Mouse (Mus musculus): ENCODE measurements around the gene Nhsl1. TPM values are rescaled to one million over a fixed set of nuclear protein-coding genes. Genes with fewer than 3 reads are reported as not detected.

The Nhsl1 gene
- polyA plus RNA-seq, 1 experiment from 2014 or later = 16.7 TPM

- Histone ChIP-seq H3K4me1 (replicated peaks; ENCODE audit: control insufficient read depth, insufficient read depth, low read length) (peaks cover 7% of the 10 kb centered on the region; the same call in 1 of the 2 replicates), H3K27ac (ENCODE audit: low read depth, low read length) (no peak overlapping the region), H3K9ac (ENCODE audit: low read length) (no peak overlapping the region), H3K4me2 (ENCODE audit: low read depth, low read length, severe bottlenecking) (no peak overlapping the region), H3K27me3 (ENCODE audit: control insufficient read depth, insufficient read depth, low read length) (no peaks in the 10 kb centered on the region), H3K36me3 (ENCODE audit: control insufficient read depth, insufficient read depth, low read length) (no peaks in the 10 kb centered on the region), H3K4me3 (ENCODE audit: low read depth, low read length) (no peak overlapping the region), H3K9me3 (ENCODE audit: control insufficient read depth, low read length) (no peaks in the 10 kb centered on the region)
- no peak for ATAC-seq (replicated peaks; ENCODE audit: low FRiP score)
- DNase-seq (ENCODE audit: low spot score) = peak; percentile 32
- WGBS = 61% methylated on average over 9 of the region's 9 CpGs
Observed at GRCm38 (mm10) chr10:18334734-18335133, 15.9 kb downstream of the Nhsl1 start.

GRCm38 (mm10) chr10:18337725-18338124 lies 18.9 kb downstream of the Nhsl1 start:
- H3K4me1 ChIP-seq (replicated peaks; ENCODE audit: control insufficient read depth, insufficient read depth, low read length) = peaks cover 5% of the 10 kb centered on the region; the same call in 1 of the 2 replicates
- no peak overlapping the region for H3K4me3 ChIP-seq (ENCODE audit: low read depth, low read length)
- DNase-seq (ENCODE audit: low spot score) (no peak), ATAC-seq (replicated peaks; ENCODE audit: low FRiP score) (no peak)
- H3K9ac ChIP-seq (ENCODE audit: low read length) = no peak overlapping the region
- no peak overlapping the region for H3K4me2 ChIP-seq (ENCODE audit: low read depth, low read length, severe bottlenecking)
- 87% methylated on average over 5 of the region's 5 CpGs for WGBS
- no peaks in the 10 kb centered on the region for H3K27me3 ChIP-seq (ENCODE audit: control insufficient read depth, insufficient read depth, low read length)
- H3K27ac ChIP-seq (ENCODE audit: low read depth, low read length) = no peak overlapping the region
- H3K9me3 ChIP-seq (ENCODE audit: control insufficient read depth, low read length) = no peaks in the 10 kb centered on the region
- H3K36me3 ChIP-seq (ENCODE audit: control insufficient read depth, insufficient read depth, low read length) = no peaks in the 10 kb centered on the region

GRCm38 (mm10) chr10:18339386-18339785 lies 20.6 kb downstream of the Nhsl1 start:
- DNase-seq (ENCODE audit: low spot score) = no peak

GRCm38 (mm10) chr10:18340930-18341329 lies 22.1 kb downstream of the Nhsl1 start:
- H3K9me3 ChIP-seq (ENCODE audit: control insufficient read depth, low read length) = no peaks in the 10 kb centered on the region
- DNase-seq (ENCODE audit: low spot score) (peak; percentile 31), ATAC-seq (replicated peaks; ENCODE audit: low FRiP score) (peak; percentile 55)
- H3K4me3 ChIP-seq (ENCODE audit: low read depth, low read length) = no peak overlapping the region
- H3K36me3 ChIP-seq (ENCODE audit: control insufficient read depth, insufficient read depth, low read length) = no peaks in the 10 kb centered on the region
- WGBS = 89% methylated on average over 1 of the region's 1 CpGs
- H3K27me3 ChIP-seq (ENCODE audit: control insufficient read depth, insufficient read depth, low read length) = no peaks in the 10 kb centered on the region
- H3K27ac ChIP-seq (ENCODE audit: low read depth, low read length) = no peak overlapping the region
- H3K4me2 ChIP-seq (ENCODE audit: low read depth, low read length, severe bottlenecking) = no peak overlapping the region
- H3K9ac ChIP-seq (ENCODE audit: low read length) = no peak overlapping the region
- peaks cover 4% of the 10 kb centered on the region; the same call in 1 of the 2 replicates for H3K4me1 ChIP-seq (replicated peaks; ENCODE audit: control insufficient read depth, insufficient read depth, low read length)

More at GRCm38 (mm10) chr10:18339386-18339785, 20.6 kb downstream of the Nhsl1 start:
- Histone ChIP-seq H3K9me3 (ENCODE audit: control insufficient read depth, low read length) (no peaks in the 10 kb centered on the region), H3K4me1 (replicated peaks; ENCODE audit: control insufficient read depth, insufficient read depth, low read length) (peaks cover 4% of the 10 kb centered on the region; the same call in 1 of the 2 replicates), H3K4me2 (ENCODE audit: low read depth, low read length, severe bottlenecking) (no peak overlapping the region), H3K9ac (ENCODE audit: low read length) (no peak overlapping the region), H3K27me3 (ENCODE audit: control insufficient read depth, insufficient read depth, low read length) (no peaks in the 10 kb centered on the region), H3K27ac (ENCODE audit: low read depth, low read length) (no peak overlapping the region), H3K36me3 (ENCODE audit: control insufficient read depth, insufficient read depth, low read length) (no peaks in the 10 kb centered on the region), H3K4me3 (ENCODE audit: low read depth, low read length) (no peak overlapping the region)
- 94% methylated on average over 6 of the region's 6 CpGs for WGBS
- no peak for ATAC-seq (replicated peaks; ENCODE audit: low FRiP score)

- Histone ChIP-seq H3K4me2 (ENCODE audit: low read depth, low read length, severe bottlenecking) (no peak overlapping the region; the same call in 1 of the 2 replicates), H3K27me3 (ENCODE audit: control insufficient read depth, insufficient read depth, low read length) (no peaks in the 10 kb centered on the region), H3K9me3 (ENCODE audit: control insufficient read depth, low read length) (no peaks in the 10 kb centered on the region), H3K4me1 (replicated peaks; ENCODE audit: control insufficient read depth, insufficient read depth, low read length) (peaks cover 4% of the 10 kb centered on the region; the same call in 1 of the 2 replicates), H3K9ac (ENCODE audit: low read length) (no peak overlapping the region), H3K4me3 (ENCODE audit: low read depth, low read length) (no peak overlapping the region; the same call in 1 of the 2 replicates), H3K27ac (ENCODE audit: low read depth, low read length) (peak overlapping the region; percentile 32; the same call in 1 of the 2 replicates), H3K36me3 (ENCODE audit: control insufficient read depth, insufficient read depth, low read length) (no peaks in the 10 kb centered on the region)
- ATAC-seq (replicated peaks; ENCODE audit: low FRiP score) (peak; percentile 71; the same call in 1 of the 2 replicates), DNase-seq (ENCODE audit: low spot score) (peak; percentile 47)
- 19% methylated on average over 15 of the region's 15 CpGs for WGBS
Observed at GRCm38 (mm10) chr10:18341444-18342196, 22.8 kb downstream of the Nhsl1 start.

GRCm38 (mm10) chr10:18347231-18347630 lies 28.4 kb downstream of the Nhsl1 start:
- peaks cover 2% of the 10 kb centered on the region; the same call in 1 of the 2 replicates for H3K4me1 ChIP-seq (replicated peaks; ENCODE audit: control insufficient read depth, insufficient read depth, low read length)
- H3K36me3 ChIP-seq (ENCODE audit: control insufficient read depth, insufficient read depth, low read length) = no peaks in the 10 kb centered on the region
- ATAC-seq (replicated peaks; ENCODE audit: low FRiP score) (no peak), DNase-seq (ENCODE audit: low spot score) (no peak)
- no peaks in the 10 kb centered on the region for H3K9me3 ChIP-seq (ENCODE audit: control insufficient read depth, low read length)
- no peak overlapping the region for H3K4me2 ChIP-seq (ENCODE audit: low read depth, low read length, severe bottlenecking)
- 94% methylated on average over 15 of the region's 15 CpGs for WGBS
- H3K27ac ChIP-seq (ENCODE audit: low read depth, low read length) = no peak overlapping the region
- H3K27me3 ChIP-seq (ENCODE audit: control insufficient read depth, insufficient read depth, low read length) = no peaks in the 10 kb centered on the region
- no peak overlapping the region for H3K4me3 ChIP-seq (ENCODE audit: low read depth, low read length)
- H3K9ac ChIP-seq (ENCODE audit: low read length) = no peak overlapping the region

GRCm38 (mm10) chr10:18350781-18351180 lies 32.0 kb downstream of the Nhsl1 start:
- no peaks in the 10 kb centered on the region for H3K4me1 ChIP-seq (replicated peaks; ENCODE audit: control insufficient read depth, insufficient read depth, low read length)
- no peak for ATAC-seq (replicated peaks; ENCODE audit: low FRiP score)

GRCm38 (mm10) chr10:18352937-18353336 lies 34.2 kb downstream of the Nhsl1 start:
- ATAC-seq (replicated peaks; ENCODE audit: low FRiP score) = no peak
- Histone ChIP-seq H3K9ac (ENCODE audit: low read length) (no peak overlapping the region), H3K36me3 (ENCODE audit: control insufficient read depth, insufficient read depth, low read length) (no peaks in the 10 kb centered on the region), H3K27ac (ENCODE audit: low read depth, low read length) (no peak overlapping the region), H3K4me3 (ENCODE audit: low read depth, low read length) (no peak overlapping the region), H3K27me3 (ENCODE audit: control insufficient read depth, insufficient read depth, low read length) (no peaks in the 10 kb centered on the region), H3K4me2 (ENCODE audit: low read depth, low read length, severe bottlenecking) (no peak overlapping the region), H3K4me1 (replicated peaks; ENCODE audit: control insufficient read depth, insufficient read depth, low read length) (no peaks in the 10 kb centered on the region), H3K9me3 (ENCODE audit: control insufficient read depth, low read length) (no peaks in the 10 kb centered on the region)
- no peak for DNase-seq (ENCODE audit: low spot score)
- 90% methylated on average over 5 of the region's 5 CpGs for WGBS

More at GRCm38 (mm10) chr10:18350781-18351180, 32.0 kb downstream of the Nhsl1 start:
- H3K36me3 ChIP-seq (ENCODE audit: control insufficient read depth, insufficient read depth, low read length) = no peaks in the 10 kb centered on the region
- H3K9ac ChIP-seq (ENCODE audit: low read length) = no peak overlapping the region
- WGBS = 89% methylated on average over 4 of the region's 4 CpGs
- H3K4me2 ChIP-seq (ENCODE audit: low read depth, low read length, severe bottlenecking) = no peak overlapping the region
- H3K9me3 ChIP-seq (ENCODE audit: control insufficient read depth, low read length) = no peaks in the 10 kb centered on the region
- H3K27me3 ChIP-seq (ENCODE audit: control insufficient read depth, insufficient read depth, low read length) = no peaks in the 10 kb centered on the region
- H3K4me3 ChIP-seq (ENCODE audit: low read depth, low read length) = no peak overlapping the region
- no peak overlapping the region for H3K27ac ChIP-seq (ENCODE audit: low read depth, low read length)
- DNase-seq (ENCODE audit: low spot score) = no peak

All from forebrain, embryonic 11.5 days (tissue).